ENCODE assay signal across 13 mouse cellular contexts in genomic region chr2:168839221-168839620, GRCm38 (mm10).
DNase-seq lines count a peak whose midpoint lies in the region; ATAC-seq and TF ChIP-seq lines count a peak whose summit lies in the region.
"Had no signal": no experiment of that assay in that cellular context is flagged by ENCODE, and none has a peak within 500 bp of the region (broad histone marks: within the 10 kb centered on the region; RNA-seq: fewer than 3 reads in every experiment).

No protein-coding gene starts in this region.

- 3% methylated on average over 6 of the region's 6 CpGs for WGBS in hindbrain, embryonic 11.5 days
- WGBS in hindbrain, postnatal 0 days, result 29% methylated on average over 6 of the region's 6 CpGs
- WGBS in stomach, embryonic 14.5 days, result 27% methylated on average over 6 of the region's 6 CpGs
- WGBS in stomach, postnatal 0 days, result 43% methylated on average over 6 of the region's 6 CpGs
- WGBS in kidney, adult 2 months, result 27% methylated on average over 6 of the region's 6 CpGs

- no peaks in the 10 kb centered on the region for H3K27me3 ChIP-seq in hindbrain, embryonic 11.5 days (ENCODE audit: control insufficient read depth, insufficient read depth, low read length)
- peaks cover 37% of the 10 kb centered on the region for H3K27me3 ChIP-seq in hindbrain, postnatal 0 days (ENCODE audit: insufficient read depth, low read length)
- peaks cover 6% of the 10 kb centered on the region; the same call in 1 of the 2 replicates for H3K27me3 ChIP-seq in stomach, embryonic 14.5 days (ENCODE audit: control insufficient read depth, insufficient read depth, low read length)
- H3K27me3 ChIP-seq in stomach, postnatal 0 days (ENCODE audit: control insufficient read depth, insufficient read depth, low read length), result no peaks in the 10 kb centered on the region
- peaks cover 8% of the 10 kb centered on the region for H3K27me3 ChIP-seq in kidney, adult 2 months (replicated peaks; ENCODE audit: control insufficient read depth, insufficient read depth, low read length)

- TF ChIP-seq CTCF in hindbrain, postnatal 0 days (IDR thresholded peaks at IDR 0.05; ENCODE audit: low read depth), result no peak
- TF ChIP-seq CTCF in stomach, postnatal 0 days (IDR thresholded peaks at IDR 0.05; ENCODE audit: low read depth), result no peak
- TF ChIP-seq CTCF in kidney, adult 2 months (conservative IDR thresholded peaks at IDR 0.05; ENCODE audit: insufficient read depth, insufficient read length, low read depth, low read length), result no peak

- H3K9me3 ChIP-seq in hindbrain, embryonic 11.5 days (ENCODE audit: control insufficient read depth, low read length), result no peaks in the 10 kb centered on the region
- no peaks in the 10 kb centered on the region for H3K9me3 ChIP-seq in hindbrain, postnatal 0 days (ENCODE audit: low read length)
- no peaks in the 10 kb centered on the region for H3K9me3 ChIP-seq in stomach, embryonic 14.5 days (ENCODE audit: control insufficient read depth, low read depth, low read length)
- no peaks in the 10 kb centered on the region for H3K9me3 ChIP-seq in stomach, postnatal 0 days (ENCODE audit: control insufficient read depth, low read length)
- H3K9me3 ChIP-seq: neural tube, embryonic 13.5 days had no signal

- DNase-seq in embryo, embryonic 9.5 days (ENCODE audit: extremely low spot score), result peak; percentile 44
- DNase-seq in embryo, embryonic 10.5 days (ENCODE audit: low spot score), result no peak
- DNase-seq in hindbrain, embryonic 11.5 days (ENCODE audit: low spot score), result peak; percentile 35
- DNase-seq in hindbrain, postnatal 0 days (ENCODE audit: low spot score), result no peak
- DNase-seq in stomach, postnatal 0 days (ENCODE audit: low spot score), result no peak
- no peak for DNase-seq in kidney, adult 2 months
- DNase-seq in gastrocnemius, adult 8-10 months (ENCODE audit: low spot score in 2 of 2), result no peak
- DNase-seq: cerebellum, postnatal 36 days; kidney, postnatal 14 days; left cerebral cortex, postnatal 4 days had no signal

- H3K4me2 ChIP-seq in hindbrain, embryonic 11.5 days (replicated peaks; ENCODE audit: low read depth, low read length), result peak overlapping the region; percentile 52
- H3K4me2 ChIP-seq in hindbrain, postnatal 0 days (ENCODE audit: low read depth, low read length), result no peak overlapping the region
- peak overlapping the region; percentile 34; the same call in 1 of the 2 replicates for H3K4me2 ChIP-seq in stomach, embryonic 14.5 days (replicated peaks; ENCODE audit: low read depth, low read length)
- no peak overlapping the region for H3K4me2 ChIP-seq in stomach, postnatal 0 days (replicated peaks; ENCODE audit: low read depth)

- no peak for ATAC-seq in hindbrain, embryonic 11.5 days (ENCODE audit: low FRiP score)
- no peak for ATAC-seq in hindbrain, postnatal 0 days
- ATAC-seq in stomach, embryonic 14.5 days (ENCODE audit: insufficient number of reproducible peaks, insufficient read depth, low FRiP score, low read depth), result no peak
- ATAC-seq in stomach, postnatal 0 days (ENCODE audit: low FRiP score, low TSS enrichment), result no peak
- ATAC-seq: inflammation-experienced regulatory T-cells, adult 6 months had no signal

- no peaks in the 10 kb centered on the region for H3K36me3 ChIP-seq in hindbrain, embryonic 11.5 days (ENCODE audit: control insufficient read depth, insufficient read depth, low read length)
- H3K36me3 ChIP-seq in hindbrain, postnatal 0 days (ENCODE audit: insufficient read depth, low read length), result no peaks in the 10 kb centered on the region
- no peaks in the 10 kb centered on the region for H3K36me3 ChIP-seq in stomach, embryonic 14.5 days (ENCODE audit: control insufficient read depth, insufficient read depth, low read length)
- no peaks in the 10 kb centered on the region for H3K36me3 ChIP-seq in stomach, postnatal 0 days (ENCODE audit: control insufficient read depth, insufficient read depth, low read length)
- no peaks in the 10 kb centered on the region for H3K36me3 ChIP-seq in kidney, adult 2 months (ENCODE audit: control insufficient read depth, insufficient read depth, low read length)
- H3K36me3 ChIP-seq: neural tube, embryonic 13.5 days had no signal

- H3K27ac ChIP-seq in hindbrain, embryonic 11.5 days (ENCODE audit: low read depth, low read length), result peak overlapping the region; percentile 78
- no peak overlapping the region for H3K27ac ChIP-seq in hindbrain, postnatal 0 days
- H3K27ac ChIP-seq in stomach, embryonic 14.5 days (ENCODE audit: low read length), result no peak overlapping the region; the same call in 1 of the 2 replicates
- no peak overlapping the region for H3K27ac ChIP-seq in stomach, postnatal 0 days (replicated peaks)
- no peak overlapping the region for H3K27ac ChIP-seq in kidney, adult 2 months (ENCODE audit: insufficient read depth, low read depth, low read length)
- H3K27ac ChIP-seq: neural tube, embryonic 13.5 days had no signal

- no peak overlapping the region; the same call in 1 of the 2 replicates for H3K9ac ChIP-seq in hindbrain, embryonic 11.5 days (ENCODE audit: low read depth, low read length)
- no peak overlapping the region for H3K9ac ChIP-seq in hindbrain, postnatal 0 days (replicated peaks; ENCODE audit: low read length)
- H3K9ac ChIP-seq in stomach, embryonic 14.5 days (replicated peaks; ENCODE audit: low read depth, low read length), result no peak overlapping the region
- H3K9ac ChIP-seq in stomach, postnatal 0 days (ENCODE audit: low read length), result no peak overlapping the region
- H3K9ac ChIP-seq: neural tube, embryonic 13.5 days had no signal

- H3K4me3 ChIP-seq in hindbrain, embryonic 11.5 days (ENCODE audit: low read depth, low read length), result no peak overlapping the region
- H3K4me3 ChIP-seq in hindbrain, postnatal 0 days (ENCODE audit: low read length), result no peak overlapping the region
- H3K4me3 ChIP-seq in stomach, embryonic 14.5 days (ENCODE audit: low read depth, low read length), result no peak overlapping the region; the same call in 1 of the 2 replicates
- no peak overlapping the region for H3K4me3 ChIP-seq in stomach, postnatal 0 days (ENCODE audit: low read depth, low read length)
- no peak overlapping the region for H3K4me3 ChIP-seq in kidney, adult 2 months (ENCODE audit: insufficient read depth, low read depth, low read length)

- H3K4me1 ChIP-seq in hindbrain, embryonic 11.5 days (replicated peaks; ENCODE audit: control insufficient read depth, insufficient read depth, low read length), result peaks cover 20% of the 10 kb centered on the region
- H3K4me1 ChIP-seq in hindbrain, postnatal 0 days (ENCODE audit: insufficient read depth, low read length), result no peaks in the 10 kb centered on the region
- peaks cover 10% of the 10 kb centered on the region for H3K4me1 ChIP-seq in stomach, embryonic 14.5 days (ENCODE audit: control insufficient read depth, insufficient read depth, low read length)
- peaks cover 5% of the 10 kb centered on the region; the same call in 1 of the 2 replicates for H3K4me1 ChIP-seq in stomach, postnatal 0 days (replicated peaks; ENCODE audit: control insufficient read depth, insufficient read depth)
- H3K4me1 ChIP-seq in kidney, adult 2 months (ENCODE audit: control insufficient read depth, insufficient read depth, low read length), result no peaks in the 10 kb centered on the region

- TF ChIP-seq POLR2A in kidney, adult 2 months (IDR thresholded peaks at IDR 0.05; ENCODE audit: low read depth, low read length), result no peak

- no peak for TF ChIP-seq EP300 in stomach, postnatal 0 days (optimal IDR thresholded peaks at IDR 0.05)

Comparison
In these comparisons a context has a peak if more than half of its experiments do, and no peak if none do; other contexts are left out.
1. DNase-seq: peak in embryo, embryonic 9.5 days (single experiment) and hindbrain, embryonic 11.5 days (single experiment); none in embryo, embryonic 10.5 days (single experiment), hindbrain, postnatal 0 days (single experiment), stomach, postnatal 0 days (single experiment), kidney, adult 2 months (single experiment) and gastrocnemius, adult 8-10 months (0 of 2).
2. H3K4me2 ChIP-seq: peak in hindbrain, embryonic 11.5 days (single experiment) and stomach, embryonic 14.5 days (single experiment); none in hindbrain, postnatal 0 days (single experiment) and stomach, postnatal 0 days (single experiment).